Mouse (Mus musculus) adrenal gland, postnatal 36 days (tissue): ENCODE results near the gene Lrp2. TPM values are rescaled to one million over a fixed set of nuclear protein-coding genes. Genes with fewer than 3 reads are reported as not detected.

ENCODE experiments used
- DNase-seq, 2 experiments: peaks; one replicate each; pipeline ENCODE4 v3.0.0; 2021; ENCODE audit warnings: mixed read lengths in 1 of 2
- total RNA-seq, 2 experiments: library from RNA; stranded (reverse); gene quantifications; 2 replicates each; pipeline ENCODE4 v1.2.3; 2021

Gene Lrp2
- total RNA-seq, 2 experiments from 2014 or later: 0.43 to 0.53 TPM

DNA sequence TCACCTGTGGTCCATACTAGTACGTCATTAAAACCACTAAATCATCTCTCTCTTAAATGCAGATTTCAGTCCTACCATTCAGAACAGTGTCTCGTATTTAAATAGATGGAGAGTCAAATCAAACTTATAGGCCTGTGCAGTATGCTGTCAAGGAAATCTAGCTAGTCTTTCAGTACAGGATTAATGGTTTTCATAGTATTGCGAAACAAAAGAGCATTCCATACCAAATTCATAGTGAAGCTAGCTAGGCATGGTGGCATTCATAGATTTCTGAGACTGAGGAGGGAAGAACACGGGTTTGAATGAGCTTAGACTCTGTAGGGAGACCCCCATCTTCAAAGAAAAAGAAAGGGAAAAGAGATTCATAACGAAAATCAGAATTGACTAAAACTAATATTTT, 74.1 kb downstream of the Lrp2 start:
- no peak for DNase-seq

DNA sequence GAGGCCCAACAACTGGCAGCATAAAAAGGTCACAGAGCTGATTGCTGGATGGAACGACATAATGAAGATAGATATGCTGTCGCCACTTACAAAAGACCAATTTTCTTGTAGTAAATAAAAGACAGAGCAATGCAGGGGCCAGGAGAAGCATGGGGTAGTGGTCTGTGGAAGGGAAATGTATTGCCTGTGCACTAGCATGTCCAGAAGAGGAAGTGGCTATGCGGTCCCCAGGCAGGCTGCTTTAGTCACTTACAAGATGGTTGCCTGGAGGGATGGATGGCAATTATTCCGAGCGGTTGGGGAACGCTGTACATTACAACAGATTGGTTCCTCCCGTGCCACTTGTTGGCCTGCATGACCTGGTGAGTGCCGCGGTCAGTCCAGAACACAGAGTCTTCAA, 85.5 kb downstream of the Lrp2 start:
- DNase-seq: no peak

DNA sequence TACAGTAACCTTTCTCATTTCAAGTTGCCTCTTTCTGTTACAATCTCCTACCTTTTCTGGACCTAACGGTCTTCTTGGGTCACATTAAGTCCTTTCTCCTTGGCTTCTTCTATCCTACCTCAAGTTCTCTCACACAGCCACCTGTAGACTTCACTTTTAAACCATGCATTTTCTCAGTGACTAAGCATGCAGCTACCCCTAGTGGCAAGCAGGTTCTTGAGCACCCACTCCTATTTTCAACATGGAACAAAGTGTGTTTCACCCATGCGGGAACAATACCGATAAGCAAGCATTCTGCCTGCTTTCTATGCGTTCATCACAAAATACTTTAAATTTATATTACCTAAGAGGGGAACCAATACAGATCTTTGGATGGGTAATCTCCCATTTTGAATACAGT, 92.7 kb downstream of the Lrp2 start:
- DNase-seq: no peak

DNA sequence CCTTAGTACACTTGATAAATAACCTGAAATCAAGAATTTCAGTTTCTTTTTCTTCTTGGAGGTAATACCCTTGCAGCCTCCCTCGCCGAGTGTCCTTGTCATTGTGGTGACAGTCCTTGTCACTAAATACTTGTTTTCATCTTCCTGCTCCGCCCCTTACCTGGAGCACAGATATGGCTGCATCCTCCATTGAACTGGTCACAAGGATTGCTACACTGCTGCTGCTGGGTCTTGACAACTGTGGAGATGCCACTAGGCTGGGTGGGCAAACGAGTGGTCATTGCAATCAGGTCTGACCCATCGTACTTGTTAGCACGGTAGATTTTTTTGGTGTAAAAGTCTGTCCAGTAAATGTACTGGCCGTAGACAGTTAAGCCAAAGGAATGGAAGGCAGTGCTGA, 104.9 kb downstream of the Lrp2 start:
- DNase-seq: no peak

DNA sequence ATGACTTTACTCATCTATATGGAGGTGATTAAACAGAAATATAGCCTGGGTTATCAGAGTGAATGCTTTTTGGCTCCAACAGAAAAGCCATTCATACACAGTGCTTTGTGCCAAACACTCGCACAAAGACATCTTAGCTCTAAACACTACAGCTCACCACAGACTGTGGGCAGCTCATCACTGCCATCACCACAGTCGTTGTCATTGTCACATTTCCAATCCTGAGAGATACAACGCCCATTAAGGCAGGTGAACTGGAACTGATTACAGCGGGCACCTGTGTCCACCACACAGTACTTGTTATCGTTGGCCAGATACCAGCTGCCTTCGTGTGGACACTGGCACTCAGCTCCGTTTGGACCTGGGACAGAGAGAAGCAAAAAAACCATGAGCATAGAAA, 106.0 kb downstream of the Lrp2 start:
- DNase-seq: no peak

DNA sequence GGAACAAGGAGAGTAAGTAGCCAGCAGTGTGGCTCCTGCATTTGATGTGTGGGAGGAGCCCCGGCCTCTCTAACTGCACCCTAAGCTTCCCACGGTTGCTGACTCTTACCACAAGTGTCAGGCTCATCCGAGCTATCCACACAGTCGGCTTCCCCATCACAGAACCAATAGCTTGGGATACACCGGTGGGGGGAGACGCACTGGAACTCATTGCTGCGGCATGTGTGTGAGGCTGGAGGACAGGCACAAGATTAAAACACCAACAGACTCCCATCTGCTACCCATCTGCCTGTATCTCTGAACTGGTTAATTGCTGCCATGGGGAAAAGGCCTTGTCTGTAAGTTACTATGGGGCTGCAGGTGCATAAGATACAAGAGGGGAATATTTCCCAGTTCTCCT, 109.0 kb downstream of the Lrp2 start:
- no peak for DNase-seq

DNA sequence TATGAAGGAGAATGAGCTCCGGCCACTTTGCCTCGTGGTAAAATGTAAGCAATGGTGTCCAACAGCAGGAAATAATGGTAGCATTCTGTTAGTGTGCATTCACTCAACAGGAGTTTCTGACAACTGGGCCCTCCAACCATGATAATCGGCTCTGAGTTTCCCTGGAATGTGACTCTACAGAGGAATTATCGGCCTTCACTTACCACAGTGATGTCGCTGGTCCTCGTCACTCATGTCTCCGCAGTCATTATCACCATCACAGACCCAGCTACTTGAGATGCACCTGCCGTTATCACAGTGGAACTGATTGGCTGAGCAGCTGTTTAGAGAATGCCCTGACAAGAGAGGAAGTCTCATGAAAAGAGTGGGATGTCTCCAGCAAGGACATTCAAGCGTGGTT, 110.7 kb downstream of the Lrp2 start:
- no peak for DNase-seq

DNA sequence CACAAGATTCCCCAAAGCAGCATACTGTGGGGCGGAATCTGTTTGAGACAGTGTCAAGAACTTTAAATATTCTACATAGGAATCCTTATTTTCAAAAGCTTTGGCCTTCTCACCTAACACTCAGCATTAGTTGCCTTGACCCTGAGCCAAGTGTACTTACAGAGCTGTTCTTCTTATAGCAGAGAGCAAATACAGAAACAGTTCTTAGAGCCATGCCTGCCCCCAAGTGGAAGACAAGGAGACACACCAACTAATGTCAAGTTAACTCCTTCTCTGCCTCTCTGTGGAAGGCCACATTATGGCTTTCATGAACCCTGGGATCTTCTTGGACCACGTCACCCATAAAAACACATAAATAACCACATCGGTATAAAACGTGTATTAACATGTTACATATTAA, 114.0 kb downstream of the Lrp2 start:
- DNase-seq: no peak

DNA sequence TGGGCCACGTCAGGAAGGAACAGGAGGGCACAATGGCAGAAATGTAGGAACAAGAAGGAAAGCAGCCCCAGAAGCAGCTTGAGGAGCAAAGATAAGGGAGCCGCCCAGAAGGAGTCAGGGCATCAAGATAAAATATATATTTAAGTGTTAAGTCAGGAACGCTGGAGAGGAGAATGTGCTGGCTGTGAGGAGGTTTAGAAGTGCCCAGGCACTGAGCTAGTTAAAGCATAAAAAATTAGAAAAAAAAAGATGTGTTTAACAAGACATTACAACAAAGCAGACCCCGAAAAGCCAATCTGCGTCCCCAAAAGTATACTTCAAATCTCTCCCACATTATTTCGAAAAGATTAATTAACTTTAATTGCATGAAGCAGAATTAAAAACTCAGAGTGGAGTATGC, 122.3 kb downstream of the Lrp2 start:
- no peak for DNase-seq

DNA sequence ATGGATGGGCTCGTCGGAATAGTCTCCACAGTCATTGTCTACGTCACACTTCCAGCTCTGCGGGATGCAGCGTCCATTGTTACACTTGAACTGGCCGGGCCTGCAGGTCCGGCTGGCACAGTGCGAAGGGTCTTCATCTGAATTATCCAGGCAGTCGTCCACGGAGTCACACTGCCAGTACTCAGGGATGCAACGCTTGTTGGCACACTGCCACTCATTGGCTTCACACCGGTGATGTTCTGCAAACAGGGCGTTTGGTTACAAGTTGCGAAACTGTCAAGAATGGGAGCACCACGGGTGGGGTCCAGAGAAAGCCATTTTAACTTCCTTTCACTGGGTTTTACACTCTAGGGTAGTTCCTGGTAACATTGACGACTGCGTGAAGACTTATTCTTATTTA, 126.4 kb downstream of the Lrp2 start:
- DNase-seq: no peak

DNA sequence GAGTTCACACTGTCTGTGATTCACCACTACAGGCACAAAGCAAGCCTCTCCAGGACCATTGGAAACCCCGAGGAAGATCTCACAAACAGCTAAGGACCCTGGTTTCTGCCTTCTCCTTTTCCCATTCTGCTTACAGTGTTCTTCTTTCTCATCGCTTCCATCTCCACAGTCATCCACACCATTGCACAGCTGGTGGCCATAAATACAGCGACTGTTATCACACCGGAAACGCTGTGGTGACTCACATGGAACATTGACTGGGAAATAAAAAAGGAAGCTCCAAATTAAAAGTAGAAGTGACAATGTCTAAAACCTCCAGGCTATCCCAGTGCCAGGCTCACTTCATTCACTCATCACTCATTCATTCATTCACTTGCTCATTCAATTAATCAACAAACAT, 134.7 kb downstream of the Lrp2 start:
- no peak for DNase-seq

DNA sequence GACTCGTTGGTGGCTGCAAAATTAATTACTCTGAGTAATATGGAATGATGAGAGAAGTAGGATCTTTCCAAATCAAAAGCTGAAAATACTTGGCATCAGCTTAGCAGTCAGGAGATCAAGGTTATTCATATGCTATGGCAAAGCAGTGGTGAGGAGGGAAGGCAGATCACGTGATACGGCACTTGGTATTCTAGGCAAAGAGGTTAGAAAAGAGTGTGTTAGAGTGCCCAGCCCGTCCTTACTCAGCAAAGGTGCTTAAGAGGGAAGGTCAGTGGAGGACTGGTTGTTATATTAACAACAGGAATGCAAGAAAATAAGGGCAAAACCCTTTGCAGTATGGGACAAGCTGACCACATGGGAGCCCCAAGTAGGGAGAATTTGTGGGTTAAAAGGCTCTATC, 137.3 kb downstream of the Lrp2 start:
- no peak for DNase-seq

DNA sequence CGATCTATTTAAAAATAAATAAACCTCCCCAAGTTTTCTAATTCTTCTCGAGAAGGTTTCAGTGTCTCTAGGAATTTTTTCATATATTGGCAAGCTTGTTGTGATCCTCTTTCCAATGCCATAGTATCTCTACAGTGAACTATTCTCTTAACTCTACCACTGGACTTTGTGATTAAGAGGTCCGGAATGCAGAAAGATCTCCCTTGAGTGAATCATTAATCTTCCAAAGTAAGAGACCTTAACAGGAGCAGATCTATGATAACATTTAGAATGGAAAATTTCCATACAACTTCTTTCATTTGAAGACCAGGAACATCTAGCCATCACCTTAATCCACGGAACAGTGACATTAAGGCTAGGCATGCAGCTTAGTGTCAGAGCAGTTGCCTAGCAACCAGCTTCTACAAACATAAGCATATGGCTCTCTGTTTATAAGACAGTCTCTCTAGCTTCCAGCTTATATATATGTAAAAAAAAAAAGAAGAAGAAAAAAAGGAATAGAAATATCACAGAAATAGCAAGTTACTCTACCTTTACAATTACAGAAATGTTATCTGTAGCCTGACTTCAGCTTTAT, 139.9 kb downstream of the Lrp2 start:
- no peak for DNase-seq

DNA sequence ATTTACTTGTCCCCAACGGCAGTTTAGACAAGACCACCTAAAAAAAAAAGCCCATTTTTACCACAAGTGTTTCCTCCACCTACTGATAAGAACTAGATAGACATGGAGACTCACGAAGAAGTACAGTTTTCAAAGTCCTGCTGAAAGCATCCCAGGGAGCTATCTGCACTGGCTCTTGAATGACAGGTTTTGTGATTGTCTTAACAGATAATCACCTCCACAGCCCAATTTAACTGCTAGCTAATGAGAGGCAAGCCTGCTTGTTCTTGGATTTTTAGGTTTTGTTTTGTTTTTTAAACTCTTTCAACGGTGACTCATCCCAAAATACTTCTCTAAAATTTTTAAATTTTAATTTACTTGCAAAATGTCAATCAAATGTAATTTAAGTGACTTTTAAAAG, 144.2 kb downstream of the Lrp2 start:
- DNase-seq: no peak

DNA sequence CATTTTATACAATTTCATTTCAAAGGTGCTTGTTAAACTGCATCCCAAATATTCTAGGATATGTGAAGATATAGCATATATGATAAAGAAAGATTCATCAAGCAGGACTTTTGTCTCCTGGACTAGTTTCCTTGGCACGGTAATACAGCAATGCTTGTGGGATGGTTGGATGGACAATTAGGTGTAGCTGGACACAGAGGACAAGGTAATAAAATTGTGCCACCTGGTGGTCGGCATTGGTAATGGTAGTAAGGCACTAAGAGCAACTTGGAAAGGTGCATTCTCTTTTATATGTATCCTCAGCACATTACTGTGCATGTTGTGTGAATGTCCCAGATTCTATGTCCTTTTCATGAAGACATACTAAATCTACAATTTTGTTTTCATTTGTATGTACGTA, 157.7 kb downstream of the Lrp2 start:
- peak; percentile 68 to 70 for DNase-seq

DNA sequence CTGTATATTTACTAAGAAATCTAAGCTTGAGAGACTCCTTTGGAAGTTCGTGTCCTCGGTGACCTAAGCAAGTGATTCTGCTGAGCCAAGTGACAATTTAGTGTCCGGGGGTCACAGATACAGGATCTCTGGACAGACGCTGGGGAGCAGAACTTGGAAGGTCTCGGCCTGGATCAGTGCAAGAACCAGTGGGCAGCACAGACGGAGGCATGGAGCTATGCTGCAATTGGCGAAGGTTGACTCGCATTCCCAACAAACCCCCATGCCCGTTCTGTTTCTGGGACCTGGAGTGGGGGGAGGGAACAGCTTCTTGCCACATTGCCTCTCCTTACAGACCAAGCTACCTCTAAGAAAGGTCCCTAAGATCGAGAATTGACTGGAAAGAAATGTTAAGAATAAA, 158.7 kb downstream of the Lrp2 start:
- no peak for DNase-seq

DNA sequence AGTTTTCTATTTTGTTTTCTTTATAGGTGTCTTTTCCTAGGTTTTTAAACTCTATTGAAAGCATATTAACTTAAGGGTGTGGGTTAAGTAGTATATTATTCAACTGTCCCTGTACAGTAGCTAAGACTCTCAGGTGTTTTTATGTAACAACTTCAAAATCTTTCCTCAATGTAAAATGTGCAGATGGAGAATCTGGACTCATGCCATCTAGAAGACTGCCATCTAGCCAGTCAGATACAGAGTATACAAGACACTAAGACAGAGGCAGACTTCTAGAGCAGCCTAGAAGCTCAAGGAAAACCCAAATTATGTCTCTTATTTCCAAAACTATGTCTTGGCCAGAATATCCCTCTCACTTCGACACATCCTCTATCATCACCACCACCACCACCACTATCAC, 159.8 kb downstream of the Lrp2 start:
- no peak for DNase-seq

DNA sequence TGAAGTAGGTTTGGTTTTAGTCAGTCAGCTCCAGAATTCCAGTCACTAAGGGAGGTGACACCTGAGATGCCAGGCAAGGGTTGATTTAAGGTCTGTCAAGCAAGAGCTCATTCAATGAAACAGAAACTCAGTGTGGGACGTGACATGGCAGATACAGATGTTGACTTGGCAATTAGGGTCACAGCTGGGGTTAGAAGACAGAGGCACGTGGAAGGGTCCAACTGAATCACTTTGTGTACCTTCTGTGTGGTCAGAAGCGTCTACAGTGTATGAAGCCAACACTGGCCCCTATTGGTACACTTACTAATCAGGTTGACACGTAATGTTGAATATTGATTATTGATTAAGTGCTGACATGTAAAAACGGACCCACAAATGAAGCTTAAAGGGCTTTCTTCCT, 161.0 kb downstream of the Lrp2 start:
- DNase-seq: no peak

DNA sequence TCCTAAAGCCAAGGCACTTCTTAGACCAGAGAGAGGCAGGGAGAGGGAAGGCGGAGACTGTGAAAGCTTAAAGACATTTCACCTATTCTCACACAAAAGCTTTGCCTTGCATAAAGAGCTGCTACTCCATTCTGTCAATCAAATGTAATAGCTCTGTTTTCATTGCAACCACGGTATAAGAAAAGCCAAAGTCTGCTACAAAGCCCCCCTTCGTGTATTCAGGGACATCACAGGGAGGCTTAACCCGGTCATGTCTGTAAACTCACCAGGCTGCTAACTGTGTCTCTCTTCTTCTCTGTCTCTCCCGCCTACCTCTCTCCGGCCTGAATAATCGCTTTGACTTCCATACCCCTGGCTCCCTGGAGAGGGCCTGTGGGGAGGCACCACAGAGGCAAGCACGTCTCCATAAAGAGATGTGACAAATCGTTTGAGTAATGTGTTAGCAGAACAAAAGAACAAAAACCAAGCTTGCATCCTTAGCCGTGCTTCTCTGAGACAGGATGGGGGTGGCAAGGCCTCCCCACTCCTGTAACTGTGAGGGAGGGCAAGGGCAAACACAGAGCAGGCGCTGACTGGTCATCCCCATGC, 167.5 kb downstream of the Lrp2 start:
- no peak for DNase-seq

DNA sequence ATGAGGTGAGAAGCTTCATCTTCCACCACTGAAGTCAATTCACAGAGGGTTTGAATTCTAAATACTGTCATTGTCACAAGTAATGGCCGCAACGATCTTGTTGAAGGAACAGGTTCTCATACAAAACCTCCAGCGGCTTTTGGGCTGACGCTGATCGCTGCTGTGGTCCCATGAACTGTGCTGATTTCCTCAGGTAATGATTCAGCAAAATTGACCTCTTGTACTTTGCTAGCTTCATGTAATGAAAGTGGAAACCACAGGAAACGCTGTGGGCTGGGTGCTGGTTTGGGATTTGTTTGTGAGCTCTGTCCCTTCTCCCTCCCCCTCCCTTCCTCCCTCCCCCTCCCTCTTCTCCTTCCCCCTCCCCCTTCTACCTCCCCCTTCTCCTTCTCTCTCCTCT, 170.8 kb downstream of the Lrp2 start:
- no peak for DNase-seq

DNA sequence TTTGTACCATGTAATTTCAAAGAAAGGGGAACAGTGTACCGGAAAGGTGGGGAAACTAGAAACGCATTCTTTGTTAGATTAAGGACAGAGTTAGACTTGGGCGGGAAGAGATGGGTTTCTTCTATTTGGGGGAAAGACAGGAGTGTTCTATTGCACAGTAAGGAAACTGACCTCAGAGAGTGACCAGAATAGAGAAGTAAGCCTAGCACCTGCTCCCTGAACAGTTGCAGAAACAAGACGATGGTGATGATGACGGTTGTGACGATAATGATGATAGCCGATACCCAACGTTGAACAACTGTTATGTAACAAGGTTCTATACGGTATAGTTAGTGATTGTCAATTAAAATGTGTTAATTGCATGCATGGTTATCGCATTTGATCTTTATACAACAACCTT, 171.3 kb downstream of the Lrp2 start:
- DNase-seq: no peak

DNA sequence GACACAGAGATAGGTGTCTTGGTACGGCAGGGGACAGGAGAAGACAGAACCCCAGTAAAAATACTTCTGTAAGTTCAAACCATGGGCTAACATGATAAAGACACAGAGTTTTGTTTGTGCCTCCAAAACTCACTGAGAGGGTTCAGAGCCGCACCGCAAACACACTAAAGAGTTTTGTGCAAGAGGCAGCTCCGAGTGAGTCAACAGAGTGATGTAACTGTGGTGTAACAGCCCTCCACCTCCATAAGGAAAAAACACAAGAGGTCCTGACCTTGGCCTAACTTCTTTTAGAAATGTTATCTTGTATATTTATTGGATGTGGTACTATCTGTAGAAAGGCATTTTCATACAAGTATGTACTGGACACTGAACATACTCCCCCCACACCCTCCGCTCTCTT, 180.2 kb downstream of the Lrp2 start:
- DNase-seq: peak in 1 of 2 experiments; percentile 27

DNA sequence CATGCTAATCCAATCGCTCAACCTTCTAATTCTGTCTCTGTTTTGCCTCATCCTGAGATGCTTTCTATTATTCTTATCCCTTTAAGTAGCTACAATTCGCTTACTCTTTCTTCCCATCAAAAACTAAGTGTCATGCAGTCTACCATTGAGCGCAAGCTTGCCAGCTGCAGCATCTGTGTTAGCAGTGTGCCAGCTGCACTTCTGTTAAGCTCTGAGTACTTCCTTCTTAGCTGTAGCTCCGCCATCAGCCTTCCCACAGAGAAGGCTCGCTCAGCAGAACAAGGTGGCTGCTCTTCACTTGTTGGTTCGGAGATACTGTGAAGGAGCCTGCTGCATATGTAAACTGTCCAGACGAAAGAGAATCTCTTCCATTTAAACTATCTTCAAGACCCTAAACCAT, 183.6 kb downstream of the Lrp2 start:
- DNase-seq: no peak

DNA sequence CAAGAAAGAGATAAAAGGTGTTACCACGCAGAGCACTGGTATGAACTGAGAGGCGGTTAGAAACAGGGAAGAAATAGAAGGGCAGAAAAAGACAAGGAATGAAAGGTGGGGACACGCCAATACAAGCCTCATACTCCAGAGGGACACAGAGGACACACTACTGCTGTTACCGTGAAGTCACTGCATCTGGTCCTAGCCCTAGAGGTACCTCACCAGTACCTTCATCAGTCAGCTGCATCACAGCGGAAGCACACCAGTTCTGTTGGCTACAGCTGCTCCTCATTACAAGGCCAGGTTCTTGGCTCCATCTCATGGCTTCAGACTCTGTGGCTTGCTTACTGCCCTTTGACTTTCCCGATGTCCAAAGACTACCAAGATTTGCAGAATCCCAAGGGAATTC, 184.0 kb downstream of the Lrp2 start:
- no peak for DNase-seq
